Mouse (Mus musculus): ENCODE measurements around the gene Ube2z.

The Ube2z gene

DNA sequence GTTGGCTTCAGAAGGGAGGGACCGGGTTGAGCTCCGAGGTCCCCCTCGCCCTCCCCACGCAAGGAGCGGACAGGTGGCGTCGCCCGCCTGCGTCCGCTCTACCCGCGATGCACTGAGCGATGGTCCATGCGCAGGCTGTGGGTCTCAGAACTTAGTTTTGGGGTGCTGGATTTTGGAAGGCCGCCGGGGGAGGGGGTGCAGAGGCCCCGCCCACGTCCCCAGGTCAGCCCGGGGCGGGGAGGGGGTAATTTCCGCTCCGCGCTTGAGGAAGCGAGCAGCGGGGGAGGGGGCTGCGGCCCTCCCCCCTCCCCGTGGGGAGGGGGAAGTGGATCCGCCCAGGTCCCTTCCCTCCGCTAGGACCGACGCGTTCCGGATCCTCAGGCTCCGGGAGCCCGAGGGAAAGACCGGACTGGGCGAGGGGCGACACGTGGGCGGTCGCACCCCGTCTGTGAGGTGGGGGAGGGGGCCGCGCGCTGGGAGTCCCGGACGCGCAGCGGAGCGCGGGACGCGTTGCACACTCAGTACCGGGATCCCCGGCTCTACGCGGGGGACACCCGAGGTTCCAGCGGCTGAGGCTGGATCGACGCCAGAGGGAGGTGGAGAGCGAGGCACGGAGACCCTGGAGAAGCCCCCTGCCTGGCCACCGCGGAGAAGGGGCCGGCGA, 58.2 kb downstream of the Ube2z start:
- DNase-seq (ENCODE audit: low read depth, low spot score) = no peak

DNA sequence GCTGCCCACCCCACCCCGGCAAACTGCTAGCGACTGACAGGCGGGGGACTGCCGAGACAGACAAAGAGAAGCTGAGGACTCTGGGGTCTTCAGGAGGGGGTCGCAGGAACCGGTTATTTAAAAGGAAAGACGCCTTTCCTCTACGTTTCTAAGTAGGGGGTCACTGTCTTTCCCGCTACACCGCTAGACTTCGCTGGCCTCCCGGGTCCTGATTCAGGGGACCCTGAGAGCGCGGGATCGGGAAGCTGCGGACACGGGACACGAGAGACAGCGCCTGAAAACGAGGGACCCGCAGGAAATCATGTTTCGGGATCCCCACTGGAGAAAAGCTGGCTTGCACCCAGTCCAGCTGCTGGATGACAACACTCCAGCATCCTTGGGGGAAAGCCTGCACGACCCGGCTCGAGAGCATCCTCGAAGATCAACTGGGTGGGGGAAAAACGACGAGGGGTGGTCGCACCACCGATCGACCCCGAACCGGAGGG, 58.8 kb downstream of the Ube2z start:
- DNase-seq (ENCODE audit: low read depth, low spot score) = no peak

DNA sequence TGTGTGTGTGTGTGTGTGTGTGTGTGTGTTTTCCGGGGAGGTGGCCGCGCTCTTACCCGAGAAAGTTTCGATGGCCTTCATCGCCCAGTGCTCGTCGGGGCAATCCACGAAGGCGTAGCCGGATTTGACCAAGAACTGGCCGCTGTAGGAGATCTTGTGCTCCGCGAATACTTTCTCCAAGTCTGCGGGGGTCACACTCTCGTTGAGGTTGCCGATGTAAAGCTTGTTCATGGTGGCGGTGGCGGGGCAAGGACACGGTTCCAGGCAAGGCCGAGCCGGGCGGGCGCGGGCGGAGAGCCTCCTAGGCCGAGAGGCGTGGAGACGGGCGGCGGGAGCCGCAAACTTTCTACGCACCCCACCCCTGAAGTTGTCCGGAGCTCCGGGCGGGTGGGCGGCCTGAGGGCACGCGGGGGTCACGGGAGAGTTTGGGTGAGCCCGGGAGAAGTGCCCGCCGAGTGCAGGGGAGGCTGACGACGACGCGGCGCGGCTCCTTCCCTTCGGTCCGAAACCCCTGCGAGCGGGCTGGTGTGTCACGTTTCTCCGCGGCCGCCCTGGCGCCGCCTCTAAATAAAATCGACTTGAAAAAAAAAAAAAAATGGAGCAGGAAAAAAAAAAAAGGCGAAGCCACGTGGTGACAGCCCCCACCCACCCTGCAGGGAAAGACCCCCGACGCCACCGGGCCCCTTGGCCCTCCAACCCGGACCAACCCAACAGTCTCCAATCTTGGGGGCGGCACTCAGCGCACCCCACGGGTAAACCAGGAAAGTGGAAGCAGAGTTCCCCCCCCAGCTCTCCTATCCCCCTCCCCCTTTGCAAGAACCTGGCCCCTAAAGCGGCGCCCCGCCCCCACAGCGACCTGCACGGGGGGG, 59.6 kb downstream of the Ube2z start, which contains the start of gene Igf2bp1:
Gene Igf2bp1 (minus strand): TSS at position 538 of the 869 bp plus-strand sequence.
- DNase-seq (ENCODE audit: low read depth, low spot score) = no peak

DNA sequence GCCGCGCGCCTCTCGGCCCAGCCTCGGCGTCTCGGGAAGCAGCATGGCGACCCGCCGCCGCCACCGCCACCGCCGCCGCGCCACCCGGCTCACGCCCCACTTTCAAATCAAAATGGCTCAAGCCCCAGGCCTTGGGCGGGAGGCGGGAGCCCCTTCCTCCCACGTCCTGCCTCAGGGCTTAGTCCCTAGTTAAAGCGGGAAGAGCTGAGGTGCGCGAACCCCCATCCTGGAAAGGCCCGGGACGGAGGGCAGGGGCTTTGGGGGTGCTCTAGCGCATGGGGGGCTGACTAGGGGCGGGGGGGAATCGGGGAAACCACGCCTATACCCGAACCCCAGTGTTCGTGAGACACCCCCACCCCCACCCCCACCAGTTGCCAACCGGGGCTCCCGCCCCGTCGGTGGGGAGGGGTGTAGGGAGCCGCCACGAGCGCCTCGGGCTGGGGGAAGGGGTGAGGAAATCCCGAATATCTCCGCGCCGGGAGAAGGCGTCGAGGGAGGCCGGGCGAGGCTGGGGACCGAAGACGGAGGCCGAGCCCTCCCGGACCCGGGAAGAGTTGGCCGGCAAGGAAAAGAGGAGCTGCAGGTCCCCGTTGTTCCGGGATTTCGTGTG, 60.3 kb downstream of the Ube2z start:
- no peak for DNase-seq (ENCODE audit: low read depth, low spot score)

DNA sequence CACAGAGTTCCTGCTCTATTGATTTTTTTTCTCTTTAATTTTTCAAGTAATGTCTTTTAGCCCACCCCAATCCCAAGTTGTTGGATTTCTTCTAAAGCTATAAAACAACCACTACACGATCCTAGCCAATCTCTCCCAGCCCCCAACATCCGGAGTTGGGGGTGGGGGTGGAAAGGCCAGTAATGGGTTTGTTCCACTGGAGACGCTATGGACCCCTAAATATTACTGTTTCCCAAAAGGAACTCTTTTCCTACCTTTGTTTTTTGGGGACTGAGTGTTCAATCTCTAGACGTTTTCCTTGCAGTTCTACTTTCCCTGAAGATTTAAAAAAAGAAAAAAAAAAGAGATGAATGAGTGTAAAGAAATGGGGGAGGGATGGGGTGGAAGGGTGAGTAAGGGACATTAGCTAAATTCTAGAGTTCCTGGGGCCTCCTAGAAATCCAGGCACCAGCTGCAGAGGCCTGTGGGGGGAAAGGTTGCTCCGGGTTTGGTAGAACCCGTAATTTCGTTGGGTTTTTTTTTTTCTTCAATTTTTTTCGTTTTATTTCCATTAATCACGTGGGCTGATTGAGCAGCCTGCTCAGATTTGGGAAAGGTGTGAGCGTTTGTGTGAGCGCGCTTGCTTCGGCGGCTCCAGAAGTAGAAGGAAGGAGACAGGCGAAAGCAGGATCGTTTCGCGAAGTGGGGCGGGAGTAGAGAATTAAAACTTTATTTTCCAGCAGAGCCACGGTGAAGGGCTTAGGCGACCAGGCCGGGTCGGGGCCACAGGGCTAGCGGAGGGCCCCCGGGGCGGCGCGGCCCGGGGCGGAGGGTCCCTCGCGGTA, 61.0 kb downstream of the Ube2z start:
- DNase-seq (ENCODE audit: low read depth, low spot score) = no peak

DNA sequence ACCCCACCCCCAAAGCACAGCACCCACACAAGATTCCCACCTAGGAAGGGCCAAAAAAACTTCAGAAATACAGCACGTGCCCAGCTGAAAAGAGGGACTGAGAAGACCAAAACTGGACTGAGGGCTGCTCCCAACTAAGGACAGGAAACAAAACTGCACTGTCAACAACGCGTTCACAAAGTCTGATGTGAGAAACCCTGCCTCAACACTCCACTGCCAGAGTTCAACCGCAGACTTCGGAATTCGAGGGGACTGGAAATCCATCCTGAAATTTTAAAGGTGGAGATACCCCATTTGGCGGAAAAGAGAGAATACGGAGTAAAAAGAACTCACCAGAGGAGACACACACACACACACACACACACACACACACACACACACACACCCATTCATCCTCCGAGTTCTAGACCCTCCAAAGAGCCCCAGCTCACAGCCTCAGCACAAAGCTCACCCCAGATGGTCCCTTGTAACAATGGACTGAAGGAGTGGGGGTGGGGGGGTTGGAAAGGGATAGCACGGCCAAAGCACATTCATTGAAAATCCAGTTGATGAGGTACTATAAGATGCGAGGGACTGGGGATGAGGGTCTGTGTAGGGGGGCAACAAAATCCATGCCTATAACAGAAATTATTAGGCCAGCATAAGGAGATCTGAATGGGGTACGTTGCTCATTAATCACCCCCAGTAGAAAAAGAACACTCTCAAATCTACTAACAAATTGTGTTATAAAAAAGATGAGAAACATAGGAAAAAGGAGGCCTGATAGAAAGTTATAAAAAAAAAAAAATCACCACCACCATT, 61.9 kb downstream of the Ube2z start:
- no peak for DNase-seq (ENCODE audit: low read depth, low spot score)

Measured in brain, embryonic 18.5 days (tissue).